Mouse (Mus musculus): ENCODE measurements around the gene Rundc1. TPM values are rescaled to one million over a fixed set of nuclear protein-coding genes. Genes with fewer than 3 reads are reported as not detected.

Gene Rundc1
- polyA plus RNA-seq, 1 experiment from 2014 or later, result 17.3 TPM

Small RNAs within 50 kb of the gene (microRNA-seq; reads per million reads assigned to microRNA genes)
- gene Mir6929 (ENCODE audit: borderline number of aligned reads), result 0.83 reads per million

Other genes starting within 250 kb of the Rundc1 start
- gene Ccr10, start 249.6 kb upstream of the Rundc1 start, polyA plus RNA-seq (2014; fragmentation: Nextera tagmentation; extraction: Ambion mirVana), result 0.28 TPM in 1 of 2 replicates, not detected in the other
- gene Ezh1, start 198.6 kb upstream of the Rundc1 start, polyA plus RNA-seq (2014; fragmentation: Nextera tagmentation; extraction: Ambion mirVana), result 14.8 and 15.5 TPM in 2 replicates
- gene Ramp2, start 179.1 kb upstream of the Rundc1 start, polyA plus RNA-seq (2014; fragmentation: Nextera tagmentation; extraction: Ambion mirVana), result 128 and 154 TPM in 2 replicates
- gene Vps25, start 171.4 kb upstream of the Rundc1 start, polyA plus RNA-seq (2014; fragmentation: Nextera tagmentation; extraction: Ambion mirVana), result 111 and 116 TPM in 2 replicates
- 10.7 and 11.9 TPM in 2 replicates for gene Wnk4, start 164.5 kb upstream of the Rundc1 start, polyA plus RNA-seq (2014; fragmentation: Nextera tagmentation; extraction: Ambion mirVana)
- gene Cntd1, start 146.1 kb upstream of the Rundc1 start, polyA plus RNA-seq (2014; fragmentation: Nextera tagmentation; extraction: Ambion mirVana), result 0.90 and 1.6 TPM in 2 replicates
- gene Coa3, start 146.0 kb upstream of the Rundc1 start, polyA plus RNA-seq (2014; fragmentation: Nextera tagmentation; extraction: Ambion mirVana), result 180 and 181 TPM in 2 replicates
- 134 and 139 TPM in 2 replicates for gene Becn1, start 122.8 kb upstream of the Rundc1 start, polyA plus RNA-seq (2014; fragmentation: Nextera tagmentation; extraction: Ambion mirVana)
- 98.0 and 106 TPM in 2 replicates for gene Psme3, start 108.9 kb upstream of the Rundc1 start, polyA plus RNA-seq (2014; fragmentation: Nextera tagmentation; extraction: Ambion mirVana)
- 0.75 and 0.82 TPM in 2 replicates for gene Aoc2, start 100.0 kb upstream of the Rundc1 start, polyA plus RNA-seq (2014; fragmentation: Nextera tagmentation; extraction: Ambion mirVana)
- gene Aoc3, start 94.5 kb upstream of the Rundc1 start, polyA plus RNA-seq (2014; fragmentation: Nextera tagmentation; extraction: Ambion mirVana), result 2.0 and 2.4 TPM in 2 replicates
- gene G6pc, start 57.5 kb upstream of the Rundc1 start, polyA plus RNA-seq (2014; fragmentation: Nextera tagmentation; extraction: Ambion mirVana), result not detected in 2 replicates
- gene Aarsd1, start 7.5 kb upstream of the Rundc1 start, polyA plus RNA-seq (2014; fragmentation: Nextera tagmentation; extraction: Ambion mirVana), result 43.4 and 59.3 TPM in 2 replicates
- gene Gm27029, start 289 bp upstream of the Rundc1 start, polyA plus RNA-seq (2014; fragmentation: Nextera tagmentation; extraction: Ambion mirVana), result 13.4 and 16.0 TPM in 2 replicates
- 35.5 and 37.1 TPM in 2 replicates for gene Ptges3l, start 248 bp downstream of the Rundc1 start, polyA plus RNA-seq (2014; fragmentation: Nextera tagmentation; extraction: Ambion mirVana)
- 376 and 406 TPM in 2 replicates for gene Rpl27, start 17.2 kb downstream of the Rundc1 start, polyA plus RNA-seq (2014; fragmentation: Nextera tagmentation; extraction: Ambion mirVana)
- gene Ifi35, start 23.3 kb downstream of the Rundc1 start, polyA plus RNA-seq (2014; fragmentation: Nextera tagmentation; extraction: Ambion mirVana), result 14.1 and 14.3 TPM in 2 replicates
- 7.4 and 9.8 TPM in 2 replicates for gene Rnd2, start 39.9 kb downstream of the Rundc1 start, polyA plus RNA-seq (2014; fragmentation: Nextera tagmentation; extraction: Ambion mirVana)
- 50.4 and 51.0 TPM in 2 replicates for gene Vat1, start 41.1 kb downstream of the Rundc1 start, polyA plus RNA-seq (2014; fragmentation: Nextera tagmentation; extraction: Ambion mirVana)
- gene Brca1, start 126.9 kb downstream of the Rundc1 start, polyA plus RNA-seq (2014; fragmentation: Nextera tagmentation; extraction: Ambion mirVana), result 10.4 and 11.3 TPM in 2 replicates
- 63.6 and 70.6 TPM in 2 replicates for gene Nbr1, start 127.1 kb downstream of the Rundc1 start, polyA plus RNA-seq (2014; fragmentation: Nextera tagmentation; extraction: Ambion mirVana)
- gene Tmem106a, start 157.2 kb downstream of the Rundc1 start, polyA plus RNA-seq (2014; fragmentation: Nextera tagmentation; extraction: Ambion mirVana), result 5.9 and 6.5 TPM in 2 replicates
- gene Gm11634, start 174.2 kb downstream of the Rundc1 start, polyA plus RNA-seq (2014; fragmentation: Nextera tagmentation; extraction: Ambion mirVana), result not detected in 2 replicates
- 34.9 and 39.4 TPM in 2 replicates for gene Rdm1, start 202.1 kb downstream of the Rundc1 start, polyA plus RNA-seq (2014; fragmentation: Nextera tagmentation; extraction: Ambion mirVana)
- 4.2 and 4.7 TPM in 2 replicates for gene Arl4d, start 240.5 kb downstream of the Rundc1 start, polyA plus RNA-seq (2014; fragmentation: Nextera tagmentation; extraction: Ambion mirVana)

Measured in embryonic facial prominence, embryonic 14.5 days (tissue).